Mouse (Mus musculus) stomach, adult 2 months (tissue): ENCODE measurements around the gene Polr3k. TPM values are rescaled to one million over a fixed set of nuclear protein-coding genes. Genes with fewer than 3 reads are reported as not detected.

Experiments used
- polyA plus RNA-seq: library from polyadenylated mRNA; depleted of rRNA; stranded (reverse); fragments of >200 nt; gene quantifications from 2 replicates; pipeline ENCODE4 v1.2.3, GENCODE M21; 2012; rRNA removed

Polr3k gene
- 0.55 and 1.3 TPM in 2 replicates for polyA plus RNA-seq

DNA sequence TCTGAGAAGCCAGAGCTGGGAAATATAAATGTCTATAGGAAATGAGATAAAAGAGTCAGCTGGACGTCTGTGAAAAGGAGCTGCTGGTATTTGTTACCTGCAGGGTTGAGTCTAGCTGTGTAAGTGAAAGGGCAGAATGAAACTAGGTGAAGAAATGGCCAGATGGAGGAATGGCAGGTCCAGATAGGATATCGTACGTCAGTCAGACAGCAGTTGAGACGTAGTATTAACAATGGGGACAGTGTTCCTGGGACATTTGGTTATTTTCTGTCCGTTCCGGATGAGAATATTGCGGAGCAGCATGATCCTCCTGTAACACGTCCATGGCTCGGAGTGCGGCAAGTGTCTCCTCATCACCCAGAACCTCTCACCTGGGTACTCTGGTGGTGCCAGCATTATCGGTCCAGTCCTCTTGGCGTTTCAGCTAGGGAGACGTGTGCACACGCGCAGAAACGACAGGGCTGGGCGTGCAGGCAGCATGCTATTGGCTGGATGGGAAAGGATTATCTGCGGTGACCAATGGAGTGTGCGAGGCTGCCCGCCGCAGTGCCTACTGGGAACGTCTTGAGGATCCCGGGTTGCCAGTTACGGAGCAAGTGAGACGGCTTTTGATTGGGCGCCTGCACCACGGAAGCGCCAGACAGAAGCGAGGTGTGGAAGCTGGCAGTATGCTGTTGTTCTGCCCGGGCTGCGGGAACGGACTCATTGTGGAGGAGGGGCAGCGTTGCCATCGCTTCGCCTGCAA, at the start of gene Polr3k:
Polr3k (plus strand) TSS at position 547 of the 745 bp plus-strand sequence.

DNA sequence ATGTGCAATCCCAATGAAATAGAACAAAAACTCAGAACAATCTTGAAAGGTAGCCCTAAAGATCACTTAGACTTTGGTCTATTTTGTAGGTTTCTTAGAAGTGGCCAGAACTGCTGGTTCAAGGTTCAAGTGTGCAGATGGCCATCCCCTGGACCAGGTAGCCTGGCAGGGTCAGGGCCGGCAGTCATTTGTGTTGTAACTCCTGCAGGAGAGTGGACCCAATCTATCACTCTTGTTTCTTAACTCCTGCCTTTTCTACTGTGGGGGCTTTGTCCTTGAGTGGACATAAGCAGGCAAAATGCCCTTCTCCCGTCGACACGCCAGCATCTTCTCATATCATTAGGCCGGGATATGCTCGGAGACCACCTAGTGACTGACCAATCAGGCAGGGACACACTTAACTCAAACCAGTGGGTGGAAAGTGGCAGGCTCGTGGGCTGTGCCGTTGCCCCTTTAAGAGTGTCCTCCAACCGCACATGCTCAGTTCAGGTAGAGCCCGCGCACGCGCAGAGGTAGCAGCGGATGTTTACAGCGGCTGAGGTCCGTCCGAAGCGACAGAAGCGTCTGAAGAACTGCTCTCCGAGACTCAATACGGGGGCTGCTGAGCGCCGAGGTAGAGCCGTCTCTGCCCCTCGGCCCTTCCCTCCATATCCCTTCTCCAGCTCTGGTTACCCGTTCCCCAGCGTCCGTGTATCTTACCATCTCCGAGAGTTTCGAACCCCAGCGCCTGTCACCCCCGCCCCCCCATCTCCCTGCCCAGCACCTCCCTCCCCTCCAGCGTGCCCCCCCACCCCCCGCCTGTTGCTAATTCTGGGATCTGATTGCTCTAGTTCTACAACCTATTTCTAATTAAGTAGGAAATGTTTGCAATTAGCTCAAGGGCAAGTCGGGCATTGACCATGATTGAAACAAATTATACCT, 26.5 kb upstream of the Polr3k start, which contains the start of gene Pcmtd2:
Pcmtd2 (plus strand) TSS at position 483 of the 921 bp plus-strand sequence.

Other genes starting within 250 kb of the Polr3k start
- 0.38 TPM in 1 of 2 replicates, not detected in the other for gene Gm29797, start 207.3 kb upstream of the Polr3k start, polyA plus RNA-seq
- gene Sox18, start 192.7 kb upstream of the Polr3k start, polyA plus RNA-seq: 52.0 and 83.5 TPM in 2 replicates
- 1.8 and 4.8 TPM in 2 replicates for gene Tcea2, start 184.0 kb upstream of the Polr3k start, polyA plus RNA-seq
- 16.6 and 21.6 TPM in 2 replicates for gene Rgs19, start 170.4 kb upstream of the Polr3k start, polyA plus RNA-seq
- not detected in 2 replicates for gene Lkaaear1, start 165.9 kb upstream of the Polr3k start, polyA plus RNA-seq
- 0.11 and 0.25 TPM in 2 replicates for gene Oprl1, start 149.3 kb upstream of the Polr3k start, polyA plus RNA-seq
- 0.22 and 0.34 TPM in 2 replicates for gene Myt1, start 101.0 kb upstream of the Polr3k start, polyA plus RNA-seq
- 4.0 and 5.6 TPM in 2 replicates for gene Pcmtd2, start 26.5 kb upstream of the Polr3k start, polyA plus RNA-seq
- gene Gm14496, start 126.8 kb downstream of the Polr3k start, polyA plus RNA-seq: not detected in 2 replicates